Mouse (Mus musculus): ENCODE measurements at regions not wholly inside any gene's neighbourhood (a gene's known extent, or its start where the extent isn't known, plus 50 kb on each side); places are given as distances from the start of the nearest gene placed in this dataset.
A peak's percentile ranks its signal among the peaks of the same experiment; 100 is the strongest.

DNA sequence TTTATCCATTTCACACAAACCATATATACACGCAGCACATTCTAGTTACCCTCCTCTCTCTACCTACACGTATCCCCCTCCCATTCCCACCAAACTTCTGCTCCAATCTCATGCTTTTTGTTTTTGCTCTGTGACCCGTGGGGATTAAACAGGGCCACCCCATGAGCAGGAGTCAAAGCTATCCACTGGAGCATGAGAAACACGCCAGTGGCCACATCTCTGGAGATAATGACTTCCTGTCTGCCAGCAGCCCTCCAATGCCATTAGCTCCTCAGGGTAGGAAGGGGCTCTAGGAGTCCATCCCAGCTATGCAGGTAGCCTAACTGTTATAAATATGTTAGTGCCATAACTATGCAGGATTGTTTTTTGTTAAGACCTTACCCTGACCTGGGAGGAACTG is 141.9 kb upstream of the Grb10 start:
- DNase-seq, result peak; percentile 23

DNA sequence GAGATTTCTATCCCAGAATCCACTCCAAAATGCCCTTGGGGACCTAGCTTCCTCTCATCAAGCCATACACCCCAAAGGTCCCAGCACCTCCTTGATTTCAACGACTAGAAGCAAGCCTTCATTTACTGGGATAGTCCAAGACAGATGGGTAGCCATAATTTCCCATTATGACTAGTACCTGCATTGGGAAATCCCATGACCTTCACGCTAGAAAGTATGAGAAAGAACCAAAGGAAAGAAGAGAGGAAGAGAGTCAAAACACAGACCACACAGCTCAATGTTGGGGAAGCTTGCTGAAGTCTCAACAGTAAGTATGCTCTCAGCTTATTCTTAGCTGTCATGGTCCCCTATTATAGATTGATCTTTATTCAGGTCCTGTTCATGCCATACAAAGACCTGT is 133.9 kb upstream of the Grb10 start:
- DNase-seq, result no peak

DNA sequence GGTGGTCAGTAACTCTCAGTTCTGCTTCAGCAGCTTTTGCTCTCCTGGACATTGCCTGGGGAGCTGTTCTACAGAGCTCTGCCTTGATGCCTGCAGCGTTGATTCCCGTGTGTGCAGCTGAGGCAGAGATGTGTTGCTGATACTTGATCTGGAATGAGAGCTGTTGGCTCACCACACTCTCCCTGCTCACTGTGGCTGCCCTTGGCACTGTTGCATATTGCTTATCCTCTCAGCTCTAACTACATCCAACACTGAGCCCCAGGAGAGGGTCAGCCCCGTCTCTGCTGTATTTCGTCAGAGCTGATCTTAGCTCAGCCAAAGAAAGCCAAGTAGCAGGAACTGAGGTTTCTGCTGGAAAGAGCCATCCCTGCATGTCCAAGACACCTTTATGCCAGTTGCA is 132.8 kb upstream of the Grb10 start:
- no peak for DNase-seq

DNA sequence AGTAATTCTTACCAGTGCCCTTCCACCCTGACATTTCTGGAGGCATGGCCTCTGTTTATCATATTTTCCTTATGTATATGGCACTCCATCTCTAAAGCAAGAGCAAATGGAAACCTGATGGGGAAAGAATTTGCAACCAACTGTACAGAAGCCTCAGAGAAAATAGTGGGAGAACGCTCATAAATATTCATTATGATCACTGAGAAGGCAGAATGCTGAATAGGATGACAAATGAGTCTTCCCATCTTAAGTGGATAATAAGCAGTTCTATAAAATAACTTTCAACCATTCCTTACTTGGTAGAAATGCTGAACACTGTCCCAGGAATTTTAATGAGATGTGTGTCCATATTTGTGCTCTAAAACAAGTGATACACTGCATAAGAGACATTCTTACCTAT is 129.9 kb upstream of the Grb10 start:
- DNase-seq, result no peak
